Mouse (Mus musculus): ENCODE results near the gene Fmo2.
A peak's percentile ranks its signal among the peaks of the same experiment; 100 is the strongest.

Gene Fmo2

GRCm38 (mm10) chr1:162897838-162898811, at the start of gene Fmo2:
Gene Fmo2, minus strand, starts transcription at chr1:162898726.
- DNase-seq (ENCODE audit: low spot score) = no peak

- no peak for DNase-seq (ENCODE audit: low spot score)
These were observed 49.4 kb upstream of the Fmo2 start for GRCm38 (mm10) chr1:162947934-162948333.

- no peak for DNase-seq (ENCODE audit: low spot score)
These were observed 48.5 kb upstream of the Fmo2 start for GRCm38 (mm10) chr1:162946837-162947558.

- no peak for DNase-seq (ENCODE audit: low spot score)
These were observed 45.2 kb upstream of the Fmo2 start for GRCm38 (mm10) chr1:162943700-162944099.

- no peak for DNase-seq (ENCODE audit: low spot score)
These were observed 40.3 kb upstream of the Fmo2 start for GRCm38 (mm10) chr1:162938696-162939351.

- no peak for DNase-seq (ENCODE audit: low spot score)
These were observed 39.6 kb upstream of the Fmo2 start for GRCm38 (mm10) chr1:162937970-162938695.

GRCm38 (mm10) chr1:162937415-162937814, 38.9 kb upstream of the Fmo2 start, which contains the start of gene Fmo6:
Gene Fmo6, minus strand, starts transcription at chr1:162937515.
- DNase-seq (ENCODE audit: low spot score) = no peak

- no peak for DNase-seq (ENCODE audit: low spot score)
These were observed 36.0 kb upstream of the Fmo2 start for GRCm38 (mm10) chr1:162934374-162935012.

- no peak for DNase-seq (ENCODE audit: low spot score)
These were observed 33.9 kb upstream of the Fmo2 start for GRCm38 (mm10) chr1:162932386-162932785.

- DNase-seq (ENCODE audit: low spot score) = no peak
These were observed 33.4 kb upstream of the Fmo2 start for GRCm38 (mm10) chr1:162931880-162932279.

- DNase-seq (ENCODE audit: low spot score) = no peak
These were observed 32.9 kb upstream of the Fmo2 start for GRCm38 (mm10) chr1:162931310-162931875.

- no peak for DNase-seq (ENCODE audit: low spot score)
These were observed 32.1 kb upstream of the Fmo2 start for GRCm38 (mm10) chr1:162930631-162931030.

GRCm38 (mm10) chr1:162929146-162929545, 30.6 kb upstream of the Fmo2 start:
- DNase-seq (ENCODE audit: low spot score) = no peak

GRCm38 (mm10) chr1:162925121-162925520, 26.6 kb upstream of the Fmo2 start:
- DNase-seq (ENCODE audit: low spot score) = no peak

- no peak for DNase-seq (ENCODE audit: low spot score)
These were observed 18.1 kb upstream of the Fmo2 start for GRCm38 (mm10) chr1:162916661-162917060.

GRCm38 (mm10) chr1:162914932-162915556, 16.5 kb upstream of the Fmo2 start:
- DNase-seq (ENCODE audit: low spot score) = no peak

GRCm38 (mm10) chr1:162912085-162912484, 13.6 kb upstream of the Fmo2 start:
- no peak for DNase-seq (ENCODE audit: low spot score)

- DNase-seq (ENCODE audit: low spot score) = no peak
These were observed 3.4 kb upstream of the Fmo2 start for GRCm38 (mm10) chr1:162901879-162902278.

GRCm38 (mm10) chr1:162895900-162896299, 2.6 kb downstream of the Fmo2 start:
- DNase-seq (ENCODE audit: low spot score) = peak; percentile 2

- DNase-seq (ENCODE audit: low spot score) = no peak
These were observed 5.5 kb downstream of the Fmo2 start for GRCm38 (mm10) chr1:162893014-162893413.

Data from spleen, adult 12 weeks (tissue).